Mouse (Mus musculus) lung, postnatal 0 days (tissue): ENCODE results near the gene Pde6d. TPM values are rescaled to one million over a fixed set of nuclear protein-coding genes. Genes with fewer than 3 reads are reported as not detected.
"Not testable (repeated sequence)": the region's sequence is repeated elsewhere in the genome, so short reads cannot be mapped to it uniquely, and the experiment has no call there.

Experiments used
- ATAC-seq: fragments of 200-750 bp; cut with Nextera tagmentation; 2 replicates; pipeline ENCODE4 v1.8.0; 2017; ENCODE audit warnings: moderate library complexity
- DNase-seq: peaks from one replicate; pipeline ENCODE4 v3.0.0-alpha.2; 2016; ENCODE audit warnings: low spot score
- H3K27ac ChIP-seq: fragments of 300-500 bp; sonication (generic); 2 replicates; pipeline ENCODE4 v1.5.1; 2014; ENCODE audit warnings: antibody characterized with exemption, mild to moderate bottlenecking, low read length, mixed read lengths
- H3K27me3 ChIP-seq: fragments of 300-500 bp; sonication (generic); replicated peaks from 2 replicates; pipeline ENCODE4 v1.6.1; 2014; ENCODE audit warnings: low read length, mixed read lengths; ENCODE audit not compliant: insufficient read depth
- H3K36me3 ChIP-seq: fragments of 300-500 bp; sonication (generic); 2 replicates; pipeline ENCODE4 v1.6.1; 2014; ENCODE audit warnings: low read length, mixed read lengths; ENCODE audit not compliant: insufficient read depth
- H3K4me1 ChIP-seq: fragments of 300-500 bp; sonication (generic); 2 replicates; pipeline ENCODE4 v1.6.1; 2014; ENCODE audit warnings: antibody characterized with exemption, low read depth, low read length, mixed read lengths; ENCODE audit not compliant: insufficient read depth
- H3K4me2 ChIP-seq: fragments of 300-500 bp; sonication (generic); replicated peaks from 2 replicates; pipeline ENCODE4 v1.6.1; 2014; ENCODE audit warnings: low read depth, mild to moderate bottlenecking, low read length, moderate library complexity, mixed read lengths
- H3K4me3 ChIP-seq: fragments of 300-500 bp; sonication (generic); 2 replicates; pipeline ENCODE4 v1.5.1; 2014; ENCODE audit warnings: low read depth, low read length
- H3K9ac ChIP-seq: fragments of 300-500 bp; sonication (generic); replicated peaks from 2 replicates; pipeline ENCODE4 v1.6.1; 2014; ENCODE audit warnings: low read depth, mild to moderate bottlenecking
- H3K9me3 ChIP-seq: fragments of 300-500 bp; sonication (generic); 2 replicates; pipeline ENCODE4 v1.6.1; 2016; ENCODE audit warnings: low read length, mixed read lengths
- CTCF ChIP-seq: IDR thresholded peaks from 2 replicates; pipeline ENCODE4 v1.5.1; 2016; ENCODE audit warnings: antibody characterized with exemption, mild to moderate bottlenecking
- EP300 ChIP-seq: IDR thresholded peaks from 2 replicates; pipeline ENCODE4 v1.6.1; 2016; ENCODE audit warnings: antibody characterized with exemption, mild to moderate bottlenecking, control low read depth
- WGBS: fragments of 180-500 bp; shearing (Covaris S2); extraction: QIAGEN DNeasy Blood & Tissue Kit; methylation state at CpG from one replicate; pipeline ENCODE4 v1.1.7; 2014; 5-methylcytosine and 5-hydroxymethylcytosine counted together
- polyA plus RNA-seq: library from polyadenylated mRNA; unstranded; fragments of >200 nt; fragmentation: Nextera tagmentation; extraction: Ambion mirVana; gene quantifications from 2 replicates; pipeline ENCODE4 v1.2.1, GENCODE M21; 2015

Pde6d gene
- polyA plus RNA-seq, 1 experiment from 2014 or later: 43.4 TPM

GRCm38 (mm10) chr1:86517076-86517475, 65.4 kb downstream of the Pde6d start:
- TF ChIP-seq CTCF (no peak), EP300 (no peak)
- H3K4me2 ChIP-seq: no peak overlapping the region
- DNase-seq: no peak
- no peak overlapping the region for H3K9ac ChIP-seq
- no peak overlapping the region for H3K4me3 ChIP-seq
- no peaks in the 10 kb centered on the region for H3K27me3 ChIP-seq
- no peaks in the 10 kb centered on the region for H3K9me3 ChIP-seq
- H3K27ac ChIP-seq: no peak overlapping the region
- no peaks in the 10 kb centered on the region for H3K4me1 ChIP-seq
- 67% methylated on average over 3 of the region's 3 CpGs for WGBS
- H3K36me3 ChIP-seq: no peaks in the 10 kb centered on the region
- ATAC-seq: no peak

- Histone ChIP-seq H3K4me1 (no peaks in the 10 kb centered on the region), H3K9me3 (no peaks in the 10 kb centered on the region), H3K4me3 (no peak overlapping the region), H3K27ac (no peak overlapping the region), H3K9ac (no peak overlapping the region), H3K27me3 (no peaks in the 10 kb centered on the region), H3K36me3 (no peaks in the 10 kb centered on the region), H3K4me2 (no peak overlapping the region)
- DNase-seq (no peak), ATAC-seq (no peak)
- 46% methylated on average over 6 of the region's 6 CpGs for WGBS
- no peak for TF ChIP-seq EP300
- TF ChIP-seq CTCF: no peak
Observed at GRCm38 (mm10) chr1:86515715-86516410, 66.6 kb downstream of the Pde6d start.

GRCm38 (mm10) chr1:86513031-86513430, 69.4 kb downstream of the Pde6d start:
- H3K9me3 ChIP-seq, H3K36me3 ChIP-seq, H3K9ac ChIP-seq, ATAC-seq, H3K4me1 ChIP-seq, H3K4me2 ChIP-seq, DNase-seq, H3K4me3 ChIP-seq, H3K27me3 ChIP-seq, H3K27ac ChIP-seq: not testable (repeated sequence)
- WGBS: 90% methylated on average over 1 of the region's 1 CpGs

GRCm38 (mm10) chr1:86512154-86512720, 70.2 kb downstream of the Pde6d start:
- H3K9ac ChIP-seq: no peak overlapping the region
- no peaks in the 10 kb centered on the region for H3K27me3 ChIP-seq
- no peaks in the 10 kb centered on the region for H3K9me3 ChIP-seq
- H3K36me3 ChIP-seq: no peaks in the 10 kb centered on the region
- 79% methylated on average over 4 of the region's 4 CpGs for WGBS
- ATAC-seq (no peak), DNase-seq (no peak)
- H3K4me1 ChIP-seq: no peaks in the 10 kb centered on the region
- no peak overlapping the region for H3K4me2 ChIP-seq
- no peak overlapping the region for H3K4me3 ChIP-seq
- H3K27ac ChIP-seq: no peak overlapping the region
- TF ChIP-seq EP300 (no peak), CTCF (no peak)

GRCm38 (mm10) chr1:86510676-86511441, 71.6 kb downstream of the Pde6d start:
- no peak for TF ChIP-seq EP300
- no peak for TF ChIP-seq CTCF
- Histone ChIP-seq H3K9me3 (no peaks in the 10 kb centered on the region), H3K4me1 (peaks cover 5% of the 10 kb centered on the region; the same call in 1 of the 2 replicates), H3K36me3 (no peaks in the 10 kb centered on the region), H3K27ac (no peak overlapping the region), H3K9ac (no peak overlapping the region), H3K4me3 (no peak overlapping the region), H3K4me2 (no peak overlapping the region), H3K27me3 (no peaks in the 10 kb centered on the region)
- ATAC-seq: no peak
- DNase-seq: no peak
- WGBS: 69% methylated on average over 9 of the region's 9 CpGs

GRCm38 (mm10) chr1:86510266-86510665, 72.2 kb downstream of the Pde6d start:
- Histone ChIP-seq H3K9ac (no peak overlapping the region), H3K27me3 (no peaks in the 10 kb centered on the region), H3K36me3 (no peaks in the 10 kb centered on the region), H3K9me3 (no peaks in the 10 kb centered on the region), H3K4me1 (peaks cover 9% of the 10 kb centered on the region; the same call in 1 of the 2 replicates), H3K27ac (no peak overlapping the region), H3K4me3 (no peak overlapping the region), H3K4me2 (no peak overlapping the region)
- TF ChIP-seq CTCF: no peak
- TF ChIP-seq EP300: no peak
- DNase-seq (no peak), ATAC-seq (no peak)
- WGBS: 100% methylated on average over 1 of the region's 1 CpGs
